12 mouse cellular contexts compared by ENCODE assay signal in the genomic region with DNA sequence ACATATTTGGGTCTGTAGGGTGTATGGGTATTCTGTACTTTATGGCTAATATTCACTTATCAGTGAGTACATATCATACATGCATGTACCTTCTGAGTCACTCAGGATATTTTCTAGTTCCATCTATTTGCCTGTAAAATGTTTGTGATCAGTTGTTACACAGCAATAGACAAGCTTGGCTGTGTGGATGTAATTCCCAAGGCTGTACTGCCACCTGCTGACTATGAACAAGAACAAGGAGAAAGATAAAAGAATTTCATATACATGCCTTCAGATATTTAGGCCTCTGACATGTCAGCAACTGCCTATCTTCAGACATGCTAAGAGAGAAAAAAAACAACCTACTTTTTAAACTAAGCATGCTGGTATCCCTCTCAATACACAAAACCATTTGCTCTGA. TPM values are rescaled to one million over a fixed set of nuclear protein-coding genes. Genes with fewer than 3 reads are reported as not detected.
DNase-seq lines count a peak whose midpoint lies in the region; ATAC-seq lines count a peak whose summit lies in the region.
"Had no signal": no experiment of that assay in that cellular context is flagged by ENCODE, and none has a peak within 500 bp of the region (broad histone marks: within the 10 kb centered on the region; RNA-seq: fewer than 3 reads in every experiment).

No protein-coding gene starts in this region.

- no peaks in the 10 kb centered on the region for H3K36me3 ChIP-seq in midbrain, embryonic 14.5 days (ENCODE audit: control insufficient read depth, insufficient read depth, low read length)
- H3K36me3 ChIP-seq in midbrain, embryonic 10.5 days, result no peaks in the 10 kb centered on the region
- H3K36me3 ChIP-seq: hindbrain, embryonic 12.5 days had no signal

- H3K27me3 ChIP-seq in midbrain, embryonic 14.5 days (ENCODE audit: control insufficient read depth, insufficient read depth, low read length), result no peaks in the 10 kb centered on the region
- no peaks in the 10 kb centered on the region for H3K27me3 ChIP-seq in midbrain, embryonic 10.5 days (ENCODE audit: low read depth, poor library complexity, severe bottlenecking)
- H3K27me3 ChIP-seq: hindbrain, embryonic 12.5 days had no signal

- no peaks in the 10 kb centered on the region for H3K9me3 ChIP-seq in midbrain, embryonic 14.5 days (ENCODE audit: control insufficient read depth, low read length)
- H3K9me3 ChIP-seq in midbrain, embryonic 10.5 days (replicated peaks), result no peaks in the 10 kb centered on the region
- H3K9me3 ChIP-seq: hindbrain, embryonic 12.5 days had no signal

- peak; percentile 6 for DNase-seq in heart, postnatal 4 days
- no peak for DNase-seq in heart, adult 8-10 months (ENCODE audit: low spot score)
- DNase-seq in midbrain, embryonic 14.5 days, result peak; percentile 35
- no peak for DNase-seq in midbrain, embryonic 10.5 days (ENCODE audit: low spot score)
- peak; percentile 6 for DNase-seq in Muller cell, postnatal 12 days (ENCODE audit: inconsistent ontology term)
- peak; percentile 29 for DNase-seq in forelimb bud, embryonic 11.5 days (ENCODE audit: low read depth, low spot score)
- DNase-seq in cerebellum, adult 8-10 months, result no peak

- no peak overlapping the region for H3K4me2 ChIP-seq in midbrain, embryonic 14.5 days (ENCODE audit: low read length)
- H3K4me2 ChIP-seq: hindbrain, embryonic 12.5 days; midbrain, embryonic 11.5 days had no signal

- H3K4me3 ChIP-seq in midbrain, embryonic 14.5 days (replicated peaks; ENCODE audit: low read depth, low read length), result no peak overlapping the region
- no peak overlapping the region for H3K4me3 ChIP-seq in midbrain, embryonic 10.5 days
- H3K4me3 ChIP-seq: hindbrain, embryonic 12.5 days had no signal

- no peak overlapping the region for H3K27ac ChIP-seq in midbrain, embryonic 14.5 days (replicated peaks; ENCODE audit: low read depth, low read length)
- H3K27ac ChIP-seq in midbrain, embryonic 10.5 days (replicated peaks), result no peak overlapping the region
- H3K27ac ChIP-seq: hindbrain, embryonic 12.5 days had no signal

- H3K4me1 ChIP-seq in midbrain, embryonic 14.5 days (ENCODE audit: control insufficient read depth, insufficient read depth, low read length), result no peaks in the 10 kb centered on the region
- H3K4me1 ChIP-seq in midbrain, embryonic 10.5 days, result no peaks in the 10 kb centered on the region
- H3K4me1 ChIP-seq: hindbrain, embryonic 12.5 days had no signal

- H3K9ac ChIP-seq in midbrain, embryonic 14.5 days (replicated peaks; ENCODE audit: low read length), result no peak overlapping the region
- H3K9ac ChIP-seq: hindbrain, embryonic 12.5 days had no signal

- no peak for ATAC-seq in midbrain, embryonic 14.5 days (ENCODE audit: low FRiP score, low TSS enrichment)
- ATAC-seq in megakaryocyte, adult 5-6 weeks (ENCODE audit: poor library complexity, severe bottlenecking), result no peak

RNA-seq across cellular contexts. Expression of a gene that starts 5.7 kb away (rescaled TPM):
- not detected for total RNA-seq in heart, postnatal 4 days (2021)
- not detected for total RNA-seq in heart, adult 8-10 months (2022)
- polyA plus RNA-seq in midbrain, embryonic 14.5 days (2014; fragmentation: Nextera tagmentation; extraction: Ambion mirVana), result not detected in 2 replicates
- polyA plus RNA-seq in midbrain, embryonic 10.5 days (2016; fragmentation: Nextera tagmentation; extraction: Ambion mirVana), result not detected in 2 replicates
- total RNA-seq in megakaryocyte, adult 5-6 weeks (2015), result not detected in 2 replicates
- total RNA-seq in megakaryocyte, adult 5-6 weeks (2017), result not detected in 2 replicates
- total RNA-seq: left cerebral cortex, postnatal 10 days had no signal
- polyA plus RNA-seq: hindbrain, embryonic 12.5 days; midbrain, embryonic 11.5 days; thymus, postnatal 0 days had no signal

RNA-seq across cellular contexts. Expression of a gene that starts 39.5 kb away (rescaled TPM):
- total RNA-seq in heart, postnatal 4 days (2021), result 10 to 100 TPM; 13.6 to 16.7 TPM
- total RNA-seq in heart, adult 8-10 months (2022), result under 1 TPM; 0.19 to 0.86 (median 0.35) TPM
- polyA plus RNA-seq in midbrain, embryonic 14.5 days (2014; fragmentation: Nextera tagmentation; extraction: Ambion mirVana), result 9.9 and 11.1 TPM in 2 replicates
- 52.4 and 59.6 TPM in 2 replicates for polyA plus RNA-seq in midbrain, embryonic 10.5 days (2016; fragmentation: Nextera tagmentation; extraction: Ambion mirVana)
- total RNA-seq in megakaryocyte, adult 5-6 weeks (2015), result 13.1 and 21.0 TPM in 2 replicates
- total RNA-seq in megakaryocyte, adult 5-6 weeks (2017), result 19.7 and 33.2 TPM in 2 replicates

RNA-seq across cellular contexts. Expression of a gene that starts 44.2 kb away (rescaled TPM):
- not detected for total RNA-seq in heart, postnatal 4 days (2021)
- total RNA-seq in heart, adult 8-10 months (2022), result not detected
- not detected in 2 replicates for polyA plus RNA-seq in midbrain, embryonic 14.5 days (2014; fragmentation: Nextera tagmentation; extraction: Ambion mirVana)
- not detected in 2 replicates for polyA plus RNA-seq in midbrain, embryonic 10.5 days (2016; fragmentation: Nextera tagmentation; extraction: Ambion mirVana)
- not detected in 2 replicates for total RNA-seq in megakaryocyte, adult 5-6 weeks (2015)
- total RNA-seq in megakaryocyte, adult 5-6 weeks (2017), result not detected in 2 replicates
- total RNA-seq: left cerebral cortex, postnatal 10 days had no signal
- polyA plus RNA-seq: hindbrain, embryonic 12.5 days; midbrain, embryonic 11.5 days had no signal

Comparison
In these comparisons a context has a peak if more than half of its experiments do, and no peak if none do; other contexts are left out.
1. DNase-seq: peak in heart, postnatal 4 days (single experiment), midbrain, embryonic 14.5 days (single experiment), Muller cell, postnatal 12 days (single experiment) and forelimb bud, embryonic 11.5 days (single experiment); none in heart, adult 8-10 months (single experiment), midbrain, embryonic 10.5 days (single experiment) and cerebellum, adult 8-10 months (single experiment).
2. RNA of a gene that starts 39.5 kb away (total RNA-seq): 13.1 to 33.2 TPM in megakaryocyte, adult 5-6 weeks and 13.6 to 16.7 TPM in heart, postnatal 4 days; 0.19 to 0.86 TPM in heart, adult 8-10 months; every median in the first group is over 4 times any median in the second.